Mouse (Mus musculus) subcutaneous adipose tissue, adult 2 months (tissue): ENCODE measurements around the gene Ccdc24. TPM values are rescaled to one million over a fixed set of nuclear protein-coding genes. Genes with fewer than 3 reads are reported as not detected.

Experiments used
- polyA plus RNA-seq: library from polyadenylated mRNA; depleted of rRNA; stranded (reverse); fragments of >200 nt; gene quantifications from 2 replicates; pipeline ENCODE4 v1.2.3, GENCODE M21; 2012; ENCODE audit warnings: low replicate concordance; rRNA removed

Gene Ccdc24
- 1.1 and 7.7 TPM in 2 replicates for polyA plus RNA-seq

GRCm38 (mm10) chr4:117872471-117872886 is at the start of gene Ccdc24:
Ccdc24 (minus strand) TSS chr4:117872557.

GRCm38 (mm10) chr4:117914591-117915442 is 42.5 kb upstream of the Ccdc24 start, which contains the start of gene Ipo13:
Ipo13 (minus strand) TSS chr4:117914999.

GRCm38 (mm10) chr4:117891738-117892161 is 19.4 kb upstream of the Ccdc24 start, which contains the start of gene Dph2:
Dph2 (minus strand) TSS chr4:117892032.

GRCm38 (mm10) chr4:117887133-117887532 is 14.8 kb upstream of the Ccdc24 start, which contains the start of gene Atp6v0b:
Atp6v0b (minus strand) TSS chr4:117887333.

GRCm38 (mm10) chr4:117882701-117883691 is 10.6 kb upstream of the Ccdc24 start, which contains the start of gene B4galt2:
B4galt2 (minus strand) TSS chr4:117883487.

GRCm38 (mm10) chr4:117834457-117834844 is 37.9 kb downstream of the Ccdc24 start, which contains the start of gene Slc6a9:
Slc6a9 (plus strand) TSS chr4:117834506.

Other genes with a start within 250 kb of the Ccdc24 start
- gene Dmap1, start 190.3 kb downstream of the Ccdc24 start, polyA plus RNA-seq: 19.7 and 25.2 TPM in 2 replicates
- not detected in 2 replicates for gene Gm12845, start 148.1 kb downstream of the Ccdc24 start, polyA plus RNA-seq
- not detected in 2 replicates for gene Klf17, start 106.9 kb downstream of the Ccdc24 start, polyA plus RNA-seq
- gene Slc6a9, start 38.1 kb downstream of the Ccdc24 start, polyA plus RNA-seq: 17.3 and 51.7 TPM in 2 replicates
- 22.8 and 62.6 TPM in 2 replicates for gene B4galt2, start 10.9 kb upstream of the Ccdc24 start, polyA plus RNA-seq
- 401 and 431 TPM in 2 replicates for gene Atp6v0b, start 14.8 kb upstream of the Ccdc24 start, polyA plus RNA-seq
- 10.1 and 22.4 TPM in 2 replicates for gene Dph2, start 19.5 kb upstream of the Ccdc24 start, polyA plus RNA-seq
- 71.6 and 98.9 TPM in 2 replicates for gene Ipo13, start 42.4 kb upstream of the Ccdc24 start, polyA plus RNA-seq
- gene Artn, start 57.2 kb upstream of the Ccdc24 start, polyA plus RNA-seq: 0.33 and 11.4 TPM in 2 replicates